Mouse (Mus musculus): Measurements from ENCODE around the gene Smim27.
"Not testable (repeated sequence)": the region's sequence is repeated elsewhere in the genome, so short reads cannot be mapped to it uniquely, and the experiment has no call there.

Gene Smim27

DNA sequence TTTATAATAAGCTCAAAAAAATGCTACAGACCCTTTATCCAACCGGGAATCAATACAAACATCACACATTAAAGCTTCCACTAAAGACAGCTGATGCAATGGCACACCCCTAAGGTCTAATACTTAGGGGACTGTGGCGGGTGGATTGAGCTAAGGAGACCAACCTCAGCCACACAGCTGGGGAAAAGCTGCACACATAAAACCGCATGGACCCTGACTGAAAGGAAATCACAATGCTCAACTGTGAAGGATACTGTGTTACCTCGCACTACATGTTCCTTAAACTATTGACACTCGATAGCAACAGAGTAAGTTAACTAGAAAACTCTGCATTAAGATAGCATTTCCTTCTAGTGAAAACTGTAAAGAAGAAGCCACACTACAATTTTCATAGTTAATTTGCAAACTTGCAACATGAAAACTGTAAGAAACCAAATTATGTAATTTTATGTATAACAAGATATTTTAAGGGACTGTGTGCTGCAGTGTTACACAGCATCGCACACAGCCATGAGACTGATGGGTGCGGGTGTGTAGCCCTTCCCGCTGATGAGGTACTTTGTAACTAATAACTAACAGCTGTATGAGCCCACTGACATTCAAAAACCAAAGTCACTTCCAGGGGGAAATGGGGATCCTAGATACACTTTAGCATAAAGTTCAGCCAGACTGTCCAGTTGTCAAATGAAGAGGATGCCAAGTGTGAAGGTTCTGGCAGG is 14.8 kb upstream of the Smim27 start:
- no peak for DNase-seq (ENCODE audit: low spot score in 2 of 2)

DNA sequence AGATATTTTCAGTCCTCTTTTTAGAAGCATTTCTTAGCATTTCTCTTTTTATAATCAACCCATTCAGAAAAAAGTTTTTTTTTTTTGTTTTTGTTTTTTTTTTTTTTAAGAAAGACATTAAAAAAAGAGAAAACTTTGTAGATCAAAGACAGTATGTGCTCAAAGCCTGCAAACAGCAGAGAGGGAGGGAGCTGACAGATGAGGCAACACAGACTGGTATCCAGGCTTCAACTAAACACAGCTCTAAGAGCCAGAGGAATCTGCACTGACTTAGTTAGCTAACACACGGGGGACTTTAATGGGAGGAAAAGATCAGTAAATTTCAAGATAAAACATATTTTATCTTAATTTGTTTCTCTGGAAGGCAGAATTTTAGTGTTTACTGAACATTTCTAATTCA is 5.1 kb upstream of the Smim27 start:
- no peak for DNase-seq (ENCODE audit: low spot score in 2 of 2)

DNA sequence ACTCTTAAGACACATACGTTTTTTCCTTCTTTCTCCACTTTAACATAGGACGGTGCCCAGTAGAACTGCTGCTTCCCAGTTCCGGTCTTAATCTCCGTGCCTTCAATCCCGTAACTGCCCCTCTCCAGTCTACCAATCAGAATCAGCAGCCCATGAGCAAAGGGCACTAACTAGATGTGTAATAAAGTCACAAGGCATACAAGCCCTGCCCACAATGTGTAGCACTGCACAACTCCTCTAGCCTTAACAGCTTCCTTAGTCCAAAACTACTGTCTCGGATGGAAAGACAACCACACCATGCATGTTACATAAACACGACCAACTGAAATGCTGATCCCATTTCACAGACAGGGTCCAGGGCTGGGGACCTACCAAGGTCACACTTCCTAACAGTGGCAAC is 1.7 kb upstream of the Smim27 start:
- DNase-seq (ENCODE audit: low spot score in 2 of 2): peak in 1 of 2 experiments; percentile 6

DNA sequence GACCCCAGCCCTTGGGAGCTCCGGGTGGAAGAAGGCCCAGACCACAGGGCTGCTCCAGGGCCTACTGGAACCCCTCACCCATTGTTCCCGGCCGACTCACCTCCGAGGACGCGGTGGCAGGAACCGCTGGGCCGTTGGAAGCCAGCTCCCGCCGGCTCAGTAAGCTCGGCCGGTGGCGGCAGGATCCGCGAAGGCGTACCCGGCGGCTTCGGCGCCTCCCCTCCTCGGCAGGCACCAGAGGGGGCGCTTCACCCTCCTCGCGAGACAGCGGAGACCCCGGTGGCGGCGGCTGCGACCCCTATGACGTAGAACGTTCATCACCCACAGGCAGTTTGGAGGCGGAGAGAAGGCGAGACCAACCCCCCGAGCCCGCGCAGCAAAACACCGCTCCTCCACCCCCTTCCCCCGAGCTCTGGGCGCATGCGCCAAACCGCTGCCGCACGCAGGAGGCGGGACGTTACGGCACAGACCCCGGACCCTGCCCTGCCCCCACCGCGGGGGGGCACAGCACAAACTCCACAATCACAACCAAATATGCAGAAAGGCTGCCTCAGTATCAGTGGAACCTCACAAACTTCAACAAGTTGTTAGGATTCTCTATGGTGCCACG is 1.1 kb upstream of the Smim27 start:
- peak; percentile 91 to 93 for DNase-seq (ENCODE audit: low spot score in 2 of 2)

DNA sequence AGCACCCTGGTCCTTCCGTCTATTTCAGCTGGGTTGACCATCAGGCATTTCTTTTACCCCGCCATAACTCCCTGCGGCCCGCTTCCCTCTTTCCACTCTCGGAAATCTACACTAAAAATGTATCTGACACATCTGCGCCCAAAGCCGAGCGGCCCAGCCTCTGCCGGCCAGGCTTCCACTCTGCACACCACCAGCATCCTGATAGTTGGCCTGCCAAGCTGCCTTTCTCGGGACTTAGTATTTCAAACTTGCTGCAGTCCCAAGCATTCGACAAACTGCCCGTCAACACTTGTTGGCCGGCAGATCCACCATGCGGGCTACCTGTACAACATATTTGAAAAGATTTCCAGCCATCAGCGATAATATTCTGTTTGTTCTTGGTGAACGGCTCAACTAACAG is 544 bp upstream of the Smim27 start:
- no peak for DNase-seq (ENCODE audit: low spot score in 2 of 2)

DNA sequence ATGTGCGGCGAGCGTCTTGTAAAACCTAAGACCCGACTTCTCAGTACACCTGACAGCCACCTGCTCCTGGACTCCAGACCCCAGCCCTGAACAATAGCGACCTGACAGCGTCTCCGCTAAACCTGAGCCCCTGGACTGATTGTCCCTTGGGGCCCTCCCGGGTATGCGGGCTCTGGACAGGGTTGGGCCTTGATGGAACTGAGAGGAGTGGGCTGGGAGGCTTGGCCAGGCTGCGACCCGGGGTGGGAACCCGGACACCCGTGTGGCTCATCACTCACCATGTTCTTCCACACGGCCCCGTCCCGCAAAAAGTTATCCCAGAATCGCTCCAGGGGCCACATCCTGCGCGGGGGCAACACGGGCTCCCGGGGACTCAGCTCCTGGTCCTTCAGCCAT is 9.5 kb downstream of the Smim27 start:
- DNase-seq (ENCODE audit: low spot score in 2 of 2): peak; percentile 11

DNA sequence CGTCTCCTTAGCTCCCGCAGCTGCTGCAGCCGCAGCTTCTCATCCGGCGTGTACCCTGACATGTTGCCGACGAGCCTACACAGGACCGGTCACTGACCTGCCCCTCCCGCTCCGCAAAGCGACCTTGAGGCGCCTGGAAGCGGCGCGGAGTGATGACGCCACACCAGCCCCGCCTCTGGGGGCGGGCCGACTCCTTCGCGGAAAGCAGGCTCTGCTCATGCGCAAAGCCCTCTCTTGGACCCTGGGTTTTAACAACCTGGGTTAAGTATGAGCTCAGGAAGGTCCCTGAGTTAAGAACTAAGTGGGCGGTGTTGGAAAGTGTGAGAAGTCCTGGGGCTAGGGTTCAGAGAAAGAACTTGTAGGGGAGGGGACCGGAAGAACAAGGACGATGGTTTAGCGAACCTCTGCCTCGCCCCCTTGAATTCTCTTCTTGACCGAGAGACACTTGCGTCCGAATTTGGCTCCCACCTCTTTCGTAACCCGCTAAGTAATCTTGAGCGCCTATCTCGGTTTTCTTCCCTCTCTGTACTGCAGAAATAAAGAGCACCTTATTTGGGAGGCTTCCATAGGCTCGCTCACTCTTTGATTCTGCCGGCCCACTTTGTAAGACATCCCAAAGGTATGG is 10.0 kb downstream of the Smim27 start, which contains the start of gene Ndufb6:
TSS of gene Ndufb6 (minus strand) at position 146 of the 625 bp plus-strand sequence.
- peak; percentile 94 for DNase-seq (ENCODE audit: low spot score in 2 of 2)

DNA sequence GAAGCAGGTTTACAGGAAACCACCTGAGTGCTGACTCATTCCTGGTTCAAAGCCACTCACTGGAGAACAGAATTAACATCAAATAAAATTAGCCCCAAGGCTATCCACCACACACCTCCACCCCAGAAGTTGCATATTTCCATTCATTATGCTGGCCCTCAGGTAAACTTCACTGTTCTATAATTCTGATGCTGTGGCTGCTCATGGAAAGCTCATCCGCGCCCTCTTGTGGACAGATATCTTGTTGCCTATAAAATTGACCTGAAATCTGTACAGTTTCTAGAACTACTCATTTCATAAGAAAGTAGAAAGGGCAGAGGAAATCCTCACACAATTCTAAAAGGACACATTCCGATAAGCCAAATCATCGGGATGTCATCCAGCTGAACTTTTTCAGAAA is 16.2 kb downstream of the Smim27 start:
- DNase-seq (ENCODE audit: low spot score in 2 of 2): peak; percentile 84 to 86

DNA sequence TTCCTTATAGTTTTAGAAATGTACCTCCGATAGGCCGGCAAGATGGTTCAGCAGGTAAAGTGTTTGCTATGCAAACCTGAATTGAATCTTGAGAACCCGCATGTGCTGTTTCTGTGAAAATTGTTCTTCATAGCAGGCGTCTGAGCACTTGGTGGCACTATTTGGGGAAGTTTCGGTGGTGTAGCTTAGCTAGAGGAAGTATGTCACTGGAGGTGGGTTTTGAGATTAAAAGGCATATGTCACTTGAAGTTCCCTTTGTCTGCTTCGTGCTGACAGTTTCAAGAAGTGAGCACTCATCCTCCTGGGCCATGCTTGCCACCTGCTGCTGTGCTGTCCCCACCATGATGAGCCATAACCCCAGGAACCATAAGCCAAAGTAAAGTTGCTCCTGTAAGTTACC is 18.0 kb downstream of the Smim27 start:
- DNase-seq (ENCODE audit: low spot score in 2 of 2): no peak

DNA sequence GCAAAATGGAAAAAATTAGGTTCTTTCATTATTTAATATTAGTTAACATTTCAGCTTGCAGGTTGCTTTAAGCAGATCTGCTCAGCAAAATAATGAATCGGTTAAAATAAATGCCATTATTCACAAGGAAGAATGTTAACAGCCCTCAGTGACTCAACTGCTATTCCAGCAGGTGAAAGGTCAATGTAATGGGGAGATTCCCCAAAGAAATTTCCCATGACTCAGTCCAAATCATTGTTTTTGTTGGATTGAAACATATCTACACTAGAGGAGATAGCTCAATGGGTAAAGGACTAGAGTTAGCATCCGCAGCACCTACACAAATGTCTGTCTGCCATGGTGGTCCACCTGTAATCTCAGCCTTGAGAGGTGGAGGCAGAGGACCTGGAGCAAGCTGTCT is 19.7 kb downstream of the Smim27 start:
- DNase-seq (ENCODE audit: low spot score in 2 of 2): no peak

DNA sequence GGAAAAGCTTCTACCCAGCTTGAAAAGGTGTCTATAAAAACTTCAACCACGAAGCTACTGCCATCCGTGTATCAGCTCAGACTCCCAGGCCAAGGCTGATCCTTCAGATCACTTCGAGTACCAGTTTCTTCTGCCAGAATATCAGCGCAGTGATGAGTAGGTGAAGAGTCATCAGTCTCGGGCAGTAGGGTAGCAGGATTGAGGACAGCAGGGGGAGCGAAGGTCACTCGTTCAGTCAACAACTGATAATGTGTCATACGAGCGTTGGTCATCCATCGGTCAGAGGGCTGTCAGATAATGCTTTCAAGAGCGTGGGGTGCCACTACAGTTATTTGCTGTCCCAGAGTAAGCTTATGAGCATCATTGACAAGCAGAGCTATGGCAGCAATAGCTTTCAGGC is 22.1 kb downstream of the Smim27 start:
- DNase-seq (ENCODE audit: low spot score in 2 of 2): not testable (repeated sequence)

DNA sequence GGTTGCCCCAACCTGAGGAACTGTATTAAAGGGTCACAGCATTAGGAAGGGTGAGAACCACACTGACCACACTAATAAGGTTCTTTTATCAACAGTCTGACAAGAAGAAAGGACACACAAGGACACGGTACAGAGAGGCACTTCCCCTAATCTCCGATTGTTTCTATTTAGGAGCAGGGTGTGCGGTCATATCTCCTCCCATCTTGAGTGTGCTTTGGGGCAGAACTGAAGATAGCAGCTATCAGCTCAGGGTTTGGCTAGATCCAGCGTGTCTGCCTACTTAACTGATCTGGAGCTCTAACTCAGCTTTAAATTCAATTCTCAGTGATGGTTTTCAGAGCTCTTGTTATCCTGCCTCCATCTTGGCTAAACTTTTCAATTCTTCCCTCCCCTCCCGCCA is 29.8 kb downstream of the Smim27 start:
- no peak for DNase-seq (ENCODE audit: low spot score in 2 of 2)

DNA sequence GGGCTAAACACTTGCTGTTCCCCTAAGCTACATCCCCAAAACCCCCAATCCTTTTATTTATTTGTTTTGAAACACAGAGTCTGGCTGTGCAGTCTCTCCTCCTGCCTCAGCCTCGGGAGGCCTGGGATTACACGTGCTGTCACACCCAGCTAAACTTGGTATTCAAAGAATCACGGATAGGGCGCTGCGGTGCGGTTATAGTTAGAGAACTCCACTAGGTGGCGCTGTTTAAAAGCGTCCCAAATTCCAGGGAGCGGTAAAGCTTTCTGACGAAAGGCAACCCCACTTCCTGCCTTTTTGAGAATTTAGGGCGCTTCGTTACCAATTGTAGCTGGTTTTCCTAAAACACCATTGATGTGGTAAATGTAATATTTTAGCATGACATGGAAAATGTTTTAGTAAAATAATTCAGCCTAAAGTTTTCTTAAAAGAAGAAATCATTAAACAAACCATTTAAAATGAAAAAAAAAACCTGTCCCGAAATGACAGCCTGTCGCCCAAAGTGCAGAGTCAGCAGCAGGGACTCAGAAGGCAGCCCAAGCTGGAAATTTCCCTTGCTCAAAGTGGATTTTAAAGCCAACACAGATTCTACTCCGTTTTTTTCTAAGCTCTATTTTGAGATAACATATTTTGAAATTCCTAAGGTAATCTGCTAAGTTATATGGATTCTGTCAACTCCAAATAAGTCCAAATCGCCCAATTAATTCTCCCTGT is 31.9 kb downstream of the Smim27 start:
- peak; percentile 82 to 89 for DNase-seq (ENCODE audit: low spot score in 2 of 2)

DNA sequence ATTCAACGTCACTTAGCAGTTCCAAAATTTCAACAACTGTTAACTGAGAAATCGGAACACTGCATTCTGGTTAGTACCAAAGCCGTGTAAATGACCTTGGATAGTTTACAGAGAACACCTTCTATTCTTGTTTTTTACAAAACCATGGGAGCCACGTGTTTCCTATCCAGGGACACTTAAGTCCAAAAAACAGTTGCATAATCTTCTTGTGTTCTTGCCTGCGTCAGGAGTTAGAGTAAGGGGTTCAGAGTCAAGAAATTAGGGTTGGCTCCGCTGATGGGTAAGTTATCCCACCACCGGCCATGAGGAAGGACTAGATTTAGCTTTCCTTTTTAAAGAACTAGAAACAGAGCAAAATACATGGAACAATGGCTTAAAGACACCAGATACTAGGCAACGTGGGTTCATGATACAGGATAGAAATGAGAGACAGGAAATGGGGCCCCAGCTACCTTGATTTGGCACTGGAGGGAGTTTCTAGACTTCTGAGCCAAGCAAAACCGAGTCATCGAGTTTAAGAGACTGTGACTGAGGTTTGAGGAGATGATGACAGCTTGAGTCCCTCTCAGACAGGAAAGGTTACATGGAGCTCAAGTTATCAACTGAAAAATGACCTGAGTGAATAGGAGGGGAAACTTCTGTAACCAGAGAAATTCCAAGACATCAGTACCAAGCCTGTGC is 33.2 kb downstream of the Smim27 start:
- no peak for DNase-seq (ENCODE audit: low spot score in 2 of 2)

DNA sequence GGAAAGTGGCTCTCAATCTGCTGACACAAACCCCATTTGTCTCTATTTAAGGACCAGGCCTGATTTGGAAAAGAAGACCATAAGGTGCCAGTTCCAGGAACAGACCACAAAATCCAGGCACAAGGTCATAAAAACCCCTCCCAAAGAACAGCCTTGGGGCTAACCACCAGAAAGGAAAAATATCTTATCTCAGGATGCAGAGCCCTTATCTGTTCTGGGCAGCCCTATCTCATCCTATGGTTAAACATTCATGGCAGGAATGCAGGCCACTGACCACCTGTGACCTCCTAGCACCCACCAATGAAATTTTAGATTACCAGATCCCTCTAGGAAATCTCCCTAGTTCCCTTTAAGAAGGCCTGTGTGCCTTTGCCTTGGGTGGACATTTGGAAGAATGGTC is 40.3 kb downstream of the Smim27 start:
- DNase-seq (ENCODE audit: low spot score in 2 of 2): no peak

DNA sequence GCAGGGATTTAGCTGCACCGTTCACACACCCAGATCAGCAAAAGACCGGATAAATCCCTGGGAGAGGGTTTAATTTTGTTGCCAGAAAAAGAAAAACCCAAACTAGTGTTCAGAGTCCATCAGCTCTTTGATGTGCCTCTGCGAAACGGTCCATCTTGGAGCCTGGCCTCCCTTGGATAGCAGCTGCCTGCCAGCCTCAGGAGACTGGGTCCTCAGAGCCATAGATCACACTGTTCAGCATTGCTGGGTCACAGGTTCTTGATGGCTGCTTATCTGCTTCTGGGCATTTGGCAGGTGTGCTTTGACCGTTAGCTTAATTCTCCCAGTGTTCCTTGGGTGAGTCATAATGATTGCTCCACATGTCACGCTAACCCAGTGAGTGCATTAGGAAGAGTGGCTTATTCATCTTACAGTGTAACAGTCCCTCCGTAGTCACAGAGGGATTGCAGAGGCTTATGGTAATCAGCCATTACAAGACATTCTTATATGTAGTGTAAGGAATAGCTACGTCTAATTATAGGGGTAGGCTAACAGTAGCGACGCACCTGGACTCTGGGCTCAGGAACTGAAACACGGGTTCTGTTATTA is 41.5 kb downstream of the Smim27 start:
- DNase-seq (ENCODE audit: low spot score in 2 of 2): no peak

DNA sequence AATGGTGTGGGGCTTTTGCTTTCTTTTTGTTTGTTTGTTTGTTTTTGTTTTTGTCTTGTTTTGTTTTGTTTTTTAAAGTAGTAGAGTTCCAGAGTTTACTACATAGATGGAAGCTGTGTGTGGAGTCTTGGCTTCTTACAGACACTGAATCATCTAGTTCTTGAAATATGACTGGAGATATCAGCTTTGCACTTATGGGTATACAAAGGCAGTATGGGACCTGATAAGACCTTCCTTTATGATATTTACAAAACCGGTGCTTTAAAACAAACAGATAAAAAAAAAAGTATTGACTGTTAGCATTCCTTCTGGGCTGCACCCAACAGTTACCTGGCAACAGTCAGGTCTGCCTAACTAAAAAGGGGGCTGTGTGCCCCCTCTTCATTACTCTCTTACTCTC is 42.8 kb downstream of the Smim27 start:
- DNase-seq (ENCODE audit: low spot score in 2 of 2): no peak

DNA sequence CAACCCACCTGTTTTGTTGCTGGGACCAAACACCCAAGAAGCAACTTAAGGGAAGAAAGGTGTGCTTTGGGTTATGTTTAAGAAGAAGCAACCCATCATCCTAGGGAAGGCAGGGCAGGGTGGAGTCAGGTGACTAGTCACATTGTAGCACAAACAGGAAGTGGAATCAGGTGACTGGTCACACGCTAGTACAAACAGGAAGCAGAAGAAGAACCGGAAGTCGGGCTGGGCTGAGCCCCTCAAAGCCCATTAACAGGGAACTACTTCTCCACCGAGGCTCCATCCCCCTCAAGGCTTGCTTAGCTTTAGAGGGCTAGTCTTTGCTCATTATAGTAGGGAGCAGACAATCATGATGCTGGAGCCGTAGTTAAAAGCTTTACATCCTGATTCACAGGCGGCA is 43.6 kb downstream of the Smim27 start:
- no peak for DNase-seq (ENCODE audit: low spot score in 2 of 2)

DNA sequence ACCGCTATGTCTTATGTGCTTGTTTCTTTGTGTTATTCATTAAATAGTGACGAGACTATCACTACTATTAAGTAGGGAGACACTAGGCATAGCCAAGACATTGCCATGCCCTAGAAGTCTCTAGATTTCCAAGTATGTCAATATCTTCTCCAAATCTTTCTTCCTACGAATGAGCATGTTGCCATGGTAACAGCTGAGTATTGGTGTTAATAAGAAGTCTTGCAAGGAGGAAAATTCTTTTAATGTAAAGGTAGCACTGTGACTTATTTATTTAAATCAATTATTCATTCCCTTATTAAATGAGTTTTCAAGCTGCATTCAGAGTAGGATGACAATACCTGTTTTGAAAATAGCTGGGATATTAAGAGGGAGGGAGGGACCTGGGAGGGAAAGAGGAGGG is 48.0 kb downstream of the Smim27 start:
- no peak for DNase-seq (ENCODE audit: low spot score in 2 of 2)
